Mouse (Mus musculus) C2C12 (cell line): Measurements from ENCODE around the gene Aqp11. TPM values are rescaled to one million over a fixed set of nuclear protein-coding genes. Genes with fewer than 3 reads are reported as not detected.

Experiments used
- H3K27me3 ChIP-seq: one replicate; pipeline ENCODE4 v1.6.1; 2011; ENCODE audit not compliant: control insufficient read depth, insufficient read depth, insufficient read length
- H3K36me3 ChIP-seq: one replicate; pipeline ENCODE4 v1.6.1; 2011; ENCODE audit not compliant: control insufficient read depth, insufficient read depth
- H3K4me3 ChIP-seq: one replicate; pipeline ENCODE4 v1.5.1; 2011; ENCODE audit warnings: mild to moderate bottlenecking, control low read depth; ENCODE audit not compliant: poor library complexity, insufficient read depth, severe bottlenecking
- H3K79me2 ChIP-seq: one replicate; pipeline ENCODE4 v1.6.1; 2011; ENCODE audit not compliant: control insufficient read depth, insufficient read depth
- H3K79me3 ChIP-seq: one replicate; pipeline ENCODE4 v1.6.1; 2011; ENCODE audit warnings: low read depth, control low read depth
- H3ac ChIP-seq: one replicate; pipeline ENCODE3; 2011; ENCODE audit warnings: low read depth; ENCODE audit not compliant: control insufficient read depth, insufficient read length
- CEBPB ChIP-seq: IDR thresholded peaks from one replicate; pipeline ENCODE4 v1.6.1; 2011; ENCODE audit warnings: low read depth, mild to moderate bottlenecking, control low read depth, moderate library complexity
- CTCF ChIP-seq: IDR thresholded peaks from one replicate; pipeline ENCODE4 v1.5.1; 2011; ENCODE audit not compliant: control insufficient read depth, insufficient read depth, insufficient read length
- FOSL1 ChIP-seq: IDR thresholded peaks from one replicate; pipeline ENCODE4 v1.8.0; 2011; ENCODE audit warnings: mild to moderate bottlenecking, low read length; ENCODE audit not compliant: poor library complexity, insufficient read depth, severe bottlenecking
- MAX ChIP-seq: IDR thresholded peaks from one replicate; pipeline ENCODE4 v1.6.1; 2011; ENCODE audit warnings: mild to moderate bottlenecking, control low read depth
- MYOD1 ChIP-seq: IDR thresholded peaks from one replicate; pipeline ENCODE4 v1.6.1; 2011; ENCODE audit warnings: low read depth; ENCODE audit not compliant: control insufficient read depth, insufficient read length
- MYOG ChIP-seq: IDR thresholded peaks from one replicate; pipeline ENCODE4 v1.6.1; 2011; ENCODE audit not compliant: control insufficient read depth, insufficient read length; ENCODE audit errors: extremely low read depth
- USF1 ChIP-seq: IDR thresholded peaks from one replicate; pipeline ENCODE4 v1.6.1; 2011; ENCODE audit warnings: low read depth, mild to moderate bottlenecking, control low read depth, moderate library complexity
- polyA plus RNA-seq: library from polyadenylated mRNA; unstranded; fragments of >200 nt; fragmentation: generic; extraction: Trizol; gene quantifications from one replicate; pipeline ENCODE4 v1.2.1, GENCODE M21; 2012; ENCODE audit warnings: missing spikeins

The Aqp11 gene
- polyA plus RNA-seq, 1 experiment = 0.55 TPM

GRCm38 (mm10) chr7:97775923-97776322 is 37.8 kb upstream of the Aqp11 start:
- no peak overlapping the region for H3K4me3 ChIP-seq
- H3K36me3 ChIP-seq = no peaks in the 10 kb centered on the region
- H3ac ChIP-seq = peak overlapping the region; percentile 53
- H3K27me3 ChIP-seq = no peaks in the 10 kb centered on the region
- no peaks in the 10 kb centered on the region for H3K79me3 ChIP-seq
- TF ChIP-seq MYOD1 (peak; percentile 17), MAX (no peak), FOSL1 (no peak), USF1 (no peak), CEBPB (no peak), CTCF (no peak)
- no peaks in the 10 kb centered on the region for H3K79me2 ChIP-seq

DNA sequence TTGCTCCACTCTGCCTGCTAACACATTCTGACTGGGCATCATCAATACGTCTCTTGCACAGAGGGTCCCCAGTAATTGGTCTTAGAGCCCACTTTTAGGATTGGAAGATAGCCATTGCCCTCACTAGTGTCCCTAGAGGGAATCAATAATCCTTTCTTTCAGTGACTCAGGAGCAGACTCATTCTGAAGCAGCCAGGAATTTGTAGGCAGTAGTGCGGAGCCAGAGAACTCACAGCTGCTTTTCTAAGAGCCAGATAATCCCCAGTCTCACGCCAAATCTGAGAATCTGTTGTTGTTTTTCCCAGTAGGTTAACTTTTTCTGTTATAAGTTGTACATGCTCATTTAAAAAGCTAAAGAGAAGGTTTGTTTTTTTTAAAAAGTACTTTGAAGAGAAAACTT is 37.3 kb upstream of the Aqp11 start:
- TF ChIP-seq CEBPB (no peak), MYOD1 (peak; percentile 2), CTCF (no peak), USF1 (no peak), FOSL1 (peak; percentile 20), MAX (no peak), MYOG (no peak)
- no peaks in the 10 kb centered on the region for H3K79me3 ChIP-seq

GRCm38 (mm10) chr7:97770841-97771620 is 32.9 kb upstream of the Aqp11 start:
- TF ChIP-seq CTCF (no peak), USF1 (no peak), FOSL1 (no peak), MYOG (no peak), MYOD1 (no peak), CEBPB (no peak), MAX (no peak)
- Histone ChIP-seq H3ac (no peak overlapping the region), H3K4me3 (no peak overlapping the region), H3K79me3 (no peaks in the 10 kb centered on the region), H3K79me2 (no peaks in the 10 kb centered on the region), H3K27me3 (no peaks in the 10 kb centered on the region), H3K36me3 (no peaks in the 10 kb centered on the region)

More for the DNA sequence above, 37.3 kb upstream of the Aqp11 start:
- Histone ChIP-seq H3K27me3 (no peaks in the 10 kb centered on the region), H3K36me3 (no peaks in the 10 kb centered on the region), H3ac (no peak overlapping the region), H3K79me2 (no peaks in the 10 kb centered on the region), H3K4me3 (no peak overlapping the region)

DNA sequence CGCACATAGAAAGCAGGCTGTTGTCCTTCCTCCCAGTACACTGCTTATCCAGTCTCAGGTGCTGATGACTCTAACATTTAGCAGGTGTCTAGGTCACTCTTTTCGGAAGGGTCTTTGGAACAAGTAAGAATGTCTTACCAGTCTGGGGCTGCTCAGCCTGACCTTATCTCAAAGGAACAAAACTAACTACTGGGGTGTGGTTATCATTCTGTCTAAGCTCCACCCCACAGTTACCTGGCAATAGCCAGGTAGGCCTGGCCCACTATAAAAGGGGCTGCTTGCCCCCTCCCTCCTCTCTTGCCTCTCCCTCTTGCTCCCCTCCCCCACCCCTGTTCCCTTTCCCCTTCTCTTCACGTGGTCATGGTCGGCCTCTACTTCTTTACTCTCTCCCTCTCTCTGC is 30.9 kb upstream of the Aqp11 start:
- TF ChIP-seq MYOG = no peak
- no peak for TF ChIP-seq CTCF
- no peak for TF ChIP-seq USF1
- no peak for TF ChIP-seq FOSL1
- no peak for TF ChIP-seq CEBPB
- no peak for TF ChIP-seq MYOD1
- TF ChIP-seq MAX = no peak

GRCm38 (mm10) chr7:97767841-97768240 is 29.8 kb upstream of the Aqp11 start:
- Histone ChIP-seq H3K4me3 (no peak overlapping the region), H3ac (no peak overlapping the region), H3K27me3 (no peaks in the 10 kb centered on the region), H3K36me3 (no peaks in the 10 kb centered on the region), H3K79me2 (no peaks in the 10 kb centered on the region), H3K79me3 (no peaks in the 10 kb centered on the region)
- no peak for TF ChIP-seq USF1
- no peak for TF ChIP-seq CTCF
- no peak for TF ChIP-seq MYOD1
- no peak for TF ChIP-seq MAX
- TF ChIP-seq MYOG = no peak
- no peak for TF ChIP-seq CEBPB
- no peak for TF ChIP-seq FOSL1

More for the DNA sequence above, 30.9 kb upstream of the Aqp11 start:
- Histone ChIP-seq H3K36me3 (no peaks in the 10 kb centered on the region), H3K4me3 (no peak overlapping the region), H3K79me2 (no peaks in the 10 kb centered on the region), H3K79me3 (no peaks in the 10 kb centered on the region), H3ac (no peak overlapping the region), H3K27me3 (no peaks in the 10 kb centered on the region)

DNA sequence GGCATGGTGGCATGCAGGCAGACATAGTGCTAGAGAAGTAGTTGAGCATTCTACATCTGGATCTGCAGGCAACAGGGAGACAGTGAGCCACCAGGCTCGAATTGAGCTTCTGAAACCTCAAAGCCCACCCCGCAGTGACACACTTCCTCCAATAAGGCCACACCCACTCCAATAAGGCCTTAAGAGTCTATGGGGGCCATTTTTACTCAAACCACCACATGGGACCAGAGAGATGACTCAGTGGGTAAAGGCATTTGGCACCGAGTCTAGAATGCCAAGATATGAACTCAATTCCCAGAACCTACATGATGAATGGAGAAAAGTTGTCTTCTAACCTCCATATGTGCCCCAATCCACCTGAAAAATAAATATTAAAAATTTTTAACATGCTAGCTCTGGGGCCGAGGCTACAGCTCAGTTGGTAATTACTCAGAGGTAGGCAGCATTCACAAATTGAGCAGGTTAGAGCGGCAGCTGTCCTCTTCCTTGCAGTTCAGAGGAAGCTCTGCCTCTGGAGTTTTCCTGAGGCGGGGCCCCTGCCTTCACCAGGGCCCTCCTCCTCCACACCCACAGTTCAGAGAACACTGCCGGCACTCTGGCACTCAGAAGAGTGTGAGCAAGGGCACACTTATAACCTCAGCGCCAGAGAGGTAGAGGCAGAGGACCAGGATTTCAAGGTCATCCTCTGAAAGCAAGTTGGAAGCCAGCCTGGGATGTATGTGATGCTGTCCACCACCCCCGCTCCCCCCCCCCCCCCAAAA is 28.5 kb upstream of the Aqp11 start:
- no peak overlapping the region for H3K4me3 ChIP-seq
- TF ChIP-seq FOSL1 (no peak), USF1 (no peak), MYOG (no peak), MYOD1 (no peak)
- H3K36me3 ChIP-seq = no peaks in the 10 kb centered on the region
- H3ac ChIP-seq = no peak overlapping the region
- H3K79me3 ChIP-seq = no peaks in the 10 kb centered on the region
- H3K27me3 ChIP-seq = no peaks in the 10 kb centered on the region
- no peaks in the 10 kb centered on the region for H3K79me2 ChIP-seq
